Mouse (Mus musculus) lung, adult 2 months (tissue): ENCODE results near the gene Sfrp4.

Experiments used
- CTCF ChIP-seq: fragments of 200-500 bp; IDR thresholded peaks from 2 replicates; pipeline ENCODE4 v1.5.1; 2011; ENCODE audit warnings: mild to moderate bottlenecking, low read length, control low read depth; ENCODE audit not compliant: insufficient read depth
- POLR2A ChIP-seq: fragments of 200-500 bp; IDR thresholded peaks from 2 replicates; pipeline ENCODE4 v1.6.1; 2011; ENCODE audit warnings: low read depth, mild to moderate bottlenecking, control low read depth, low read length, borderline replicate concordance; ENCODE audit errors: extremely low read depth

DNA sequence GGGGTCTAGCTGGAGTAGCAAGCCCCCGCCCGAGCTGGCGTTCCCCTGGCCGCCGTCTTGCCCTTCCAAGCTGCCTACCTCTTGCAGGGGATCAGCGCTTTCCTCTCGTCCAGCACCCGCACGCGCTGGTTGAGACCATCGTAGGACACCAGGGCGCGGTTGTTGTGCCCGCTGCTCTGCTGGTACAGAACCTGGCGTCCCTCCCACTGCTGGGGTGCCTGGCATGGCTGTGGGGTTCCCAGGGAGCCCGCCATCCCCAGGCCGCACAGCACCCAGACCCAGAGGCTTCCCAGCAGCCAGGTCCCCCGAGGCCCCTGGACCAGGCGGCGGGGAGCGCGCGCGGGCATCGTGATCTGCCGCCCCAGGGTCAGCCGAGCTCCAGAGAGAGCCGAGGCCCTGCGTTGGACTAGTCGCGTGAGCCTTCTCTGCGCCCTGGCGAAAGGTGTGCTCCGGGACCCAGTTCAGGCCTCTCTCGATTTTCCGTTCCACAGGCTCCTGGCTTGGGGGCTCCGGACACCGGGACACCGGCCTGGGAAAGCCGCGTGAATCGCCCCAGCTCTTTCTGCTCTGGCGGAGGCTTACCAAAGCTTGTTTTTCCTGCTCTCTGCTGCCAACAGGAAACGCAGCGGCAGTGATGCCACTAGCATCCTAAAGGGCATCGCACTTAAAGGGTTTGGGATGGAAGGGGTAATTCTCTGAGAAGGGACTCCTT, 3.5 kb upstream of the Sfrp4 start, which contains the start of gene Epdr1:
- TF ChIP-seq CTCF (peak; percentile 53; the same call in 1 of the 2 replicates), POLR2A (no peak)
